Mouse (Mus musculus): ENCODE data around the gene Sbno1.

Sbno1 gene

DNA sequence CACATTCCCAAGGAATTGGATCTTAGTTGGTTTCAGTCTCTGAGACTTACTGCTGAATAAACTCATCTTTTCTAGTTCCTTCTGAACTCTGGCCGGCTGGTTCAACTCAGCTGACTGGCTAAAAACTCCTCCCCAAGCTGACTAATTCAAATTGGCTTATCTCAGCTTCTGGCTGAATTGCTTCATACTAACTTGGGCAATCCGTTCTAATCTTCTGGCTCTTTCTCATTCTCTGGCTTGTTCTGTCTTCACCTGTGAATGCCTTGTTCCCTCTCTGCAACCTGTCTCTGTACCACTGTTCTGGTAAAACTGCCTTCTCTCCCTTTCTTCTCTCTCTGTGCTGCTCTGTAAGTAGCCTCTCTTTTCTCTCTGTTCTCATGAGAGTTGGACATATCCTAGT lies 16.8 kb upstream of the Sbno1 start:
- DNase-seq: no peak

DNA sequence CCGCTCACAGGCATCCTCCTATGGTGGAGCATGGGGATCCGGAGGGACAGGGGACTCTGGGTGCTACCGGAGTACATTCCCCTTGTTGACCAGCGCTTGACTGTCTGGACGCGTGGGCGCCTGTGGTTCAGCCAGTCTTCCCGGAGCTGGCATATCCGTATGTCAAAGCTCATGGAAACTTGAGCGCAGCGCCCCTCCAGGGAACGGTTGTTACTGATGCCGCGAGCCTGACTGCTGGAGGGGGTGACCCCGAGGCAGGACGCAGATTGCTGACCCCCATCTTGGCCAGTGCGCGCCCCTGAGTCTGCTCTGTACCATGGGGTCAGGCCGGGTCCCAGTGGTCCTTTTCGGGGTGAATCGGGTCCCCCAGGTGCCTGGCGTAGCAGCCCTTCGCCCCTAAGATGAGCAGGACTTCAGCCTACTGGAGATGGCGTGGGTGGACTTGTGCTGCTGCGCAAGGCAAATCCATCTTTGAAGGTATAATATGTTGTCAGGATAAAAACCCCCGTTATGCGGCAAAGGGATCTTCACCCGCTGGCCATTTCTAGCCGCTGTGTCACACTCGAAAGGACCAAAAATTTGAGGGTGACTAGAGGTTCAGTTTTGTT lies 14.4 kb upstream of the Sbno1 start:
- DNase-seq: no peak

DNA sequence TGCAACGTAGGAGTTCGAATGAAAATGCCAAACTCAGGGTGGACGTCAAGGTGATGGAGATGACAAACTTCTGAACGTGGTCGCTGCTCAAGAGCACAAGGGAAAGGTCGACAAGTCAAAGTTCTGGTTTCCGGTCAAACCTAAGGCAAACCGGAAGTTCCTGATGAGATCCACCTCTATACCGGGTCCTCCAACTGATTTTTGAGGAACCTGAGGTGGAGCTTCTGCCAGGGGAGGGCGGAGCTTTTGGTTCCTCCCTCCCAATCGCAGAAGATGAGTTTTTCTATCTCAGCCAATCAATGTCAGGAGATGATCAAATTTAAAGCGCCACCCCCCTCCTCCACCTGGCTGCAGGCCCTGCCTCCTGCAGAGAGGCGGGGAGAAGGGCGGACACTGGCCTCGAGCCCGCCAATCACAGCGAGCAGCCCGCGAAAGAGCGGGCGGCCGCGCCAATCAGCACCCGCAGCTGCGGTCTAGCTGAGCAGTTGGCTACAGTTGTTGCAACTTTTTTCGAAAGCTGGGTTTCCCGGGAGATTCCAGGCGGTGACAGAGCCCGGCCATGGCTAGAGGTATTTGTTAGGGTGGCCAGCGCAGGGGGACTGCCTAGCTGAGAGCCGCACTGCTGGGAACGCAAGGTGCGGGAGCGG lies 13.8 kb upstream of the Sbno1 start, which contains the start of gene Kmt5a:
Kmt5a (plus strand) TSS at position 484 of the 647 bp plus-strand sequence.
- peak; percentile 95 for DNase-seq

DNA sequence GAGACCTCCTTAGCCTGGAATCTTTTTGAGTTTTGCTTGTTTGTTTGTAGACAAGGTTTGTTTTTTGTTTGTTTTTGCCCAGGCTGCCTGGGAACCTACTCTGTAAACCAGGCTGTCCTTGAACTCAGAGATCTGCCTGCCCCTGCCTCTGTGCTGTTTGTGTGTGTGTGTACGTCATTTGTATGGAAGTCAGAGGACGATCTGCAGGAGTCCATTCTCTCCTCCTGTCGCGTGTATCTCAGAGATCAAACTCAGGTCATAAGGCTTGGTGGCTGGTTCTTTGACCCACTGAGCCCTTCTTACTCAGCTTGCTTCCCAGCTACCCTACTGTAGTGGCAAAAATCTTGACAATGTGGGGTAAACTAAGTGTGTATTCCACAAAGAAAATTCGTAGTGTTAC lies 12.9 kb upstream of the Sbno1 start:
- DNase-seq: no peak

DNA sequence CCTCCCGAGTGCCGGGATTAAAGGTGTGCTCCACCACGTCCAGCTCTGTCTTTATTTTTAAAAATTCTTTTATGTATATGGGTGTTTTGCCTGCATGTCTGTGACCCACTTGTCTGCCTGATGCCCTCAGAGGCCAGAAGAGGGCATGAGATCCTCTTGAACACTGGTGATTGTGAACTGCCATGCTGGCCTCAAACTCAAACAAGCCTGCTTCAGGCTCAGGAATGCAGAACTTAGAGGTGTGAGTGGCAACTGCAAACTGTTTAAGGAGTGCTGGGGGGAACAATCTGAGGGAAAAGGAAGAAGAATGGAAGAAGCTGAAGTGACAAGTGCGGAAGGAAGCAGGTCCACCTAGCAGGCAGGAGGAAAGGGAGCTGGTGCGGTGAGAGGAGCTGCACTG lies 12.4 kb upstream of the Sbno1 start:
- DNase-seq: no peak

DNA sequence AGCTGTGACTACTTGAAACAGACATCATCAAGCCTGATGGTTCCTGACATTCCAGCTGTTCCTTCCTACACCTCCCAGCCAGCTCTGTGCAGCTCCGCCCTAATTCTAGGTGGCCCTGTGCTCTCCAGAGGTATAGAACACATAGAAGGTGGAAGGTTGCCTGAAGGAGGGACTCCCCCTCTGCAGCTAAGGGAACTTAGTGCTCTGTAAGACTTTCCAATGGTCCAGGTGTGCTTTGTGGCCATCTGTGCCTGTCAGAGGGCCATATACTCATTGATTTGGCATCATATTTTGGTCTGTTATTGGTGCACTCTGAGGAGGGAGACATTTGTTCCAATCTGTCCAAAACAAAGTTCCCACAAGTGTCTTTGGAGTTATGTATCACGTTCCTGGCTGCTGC lies 7.2 kb upstream of the Sbno1 start:
- DNase-seq: no peak

DNA sequence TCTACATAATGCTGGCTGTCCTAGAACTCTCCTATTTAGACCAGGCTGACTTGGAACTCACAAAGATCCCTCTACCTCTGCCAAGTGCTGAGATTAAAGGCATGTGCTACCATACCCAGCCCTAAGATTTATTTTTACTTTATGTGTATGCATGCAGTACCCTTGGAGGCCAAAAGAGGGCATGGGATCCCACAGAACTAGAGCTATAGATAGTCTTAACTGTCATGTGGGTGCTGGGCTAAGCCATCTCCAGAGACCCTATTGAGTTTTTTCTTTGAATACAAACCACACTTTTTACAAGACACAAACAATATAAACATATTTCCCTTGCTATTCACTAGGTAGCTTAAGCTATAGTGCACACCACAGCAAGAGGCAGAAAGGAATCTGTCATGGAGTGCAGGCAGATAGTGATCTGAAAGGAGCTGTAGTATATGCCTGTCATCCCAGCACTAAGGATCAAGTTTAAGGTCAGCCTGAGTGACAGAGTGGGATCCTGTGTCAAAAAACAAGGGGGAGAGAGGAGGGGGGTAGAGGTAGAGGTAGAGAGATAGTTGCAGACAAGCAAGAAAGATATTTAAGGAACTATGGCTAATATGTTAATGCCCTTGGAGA lies 6.7 kb upstream of the Sbno1 start:
- DNase-seq: peak; percentile 55

DNA sequence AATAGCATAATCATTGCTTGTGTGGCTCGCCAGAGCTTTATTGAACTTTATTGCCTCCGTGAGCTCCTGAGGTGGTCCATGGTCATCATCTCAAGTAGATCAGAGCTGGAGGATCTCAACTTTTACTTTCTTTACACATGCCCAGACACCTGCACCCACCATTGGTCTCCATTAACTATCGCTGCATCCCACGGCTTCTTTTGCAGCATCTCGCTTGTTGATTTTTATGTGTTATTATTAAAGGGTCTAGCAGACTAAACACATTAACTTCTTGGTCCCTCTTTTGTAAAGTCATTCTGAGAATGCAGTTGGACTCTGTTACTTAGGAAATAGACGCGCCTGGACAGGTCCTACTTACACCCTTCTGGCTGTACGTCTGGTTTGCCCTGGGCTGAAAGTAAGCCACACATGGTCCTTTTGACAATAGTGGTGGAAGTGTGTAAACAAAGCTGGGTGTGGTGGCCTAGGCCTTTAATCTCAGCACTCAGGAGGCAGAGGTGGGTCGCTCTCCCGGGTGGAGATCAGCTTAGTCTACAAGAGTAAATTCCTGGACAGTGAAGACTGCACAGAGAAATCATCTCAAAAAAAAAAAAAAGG lies 772 bp upstream of the Sbno1 start:
- no peak for DNase-seq

DNA sequence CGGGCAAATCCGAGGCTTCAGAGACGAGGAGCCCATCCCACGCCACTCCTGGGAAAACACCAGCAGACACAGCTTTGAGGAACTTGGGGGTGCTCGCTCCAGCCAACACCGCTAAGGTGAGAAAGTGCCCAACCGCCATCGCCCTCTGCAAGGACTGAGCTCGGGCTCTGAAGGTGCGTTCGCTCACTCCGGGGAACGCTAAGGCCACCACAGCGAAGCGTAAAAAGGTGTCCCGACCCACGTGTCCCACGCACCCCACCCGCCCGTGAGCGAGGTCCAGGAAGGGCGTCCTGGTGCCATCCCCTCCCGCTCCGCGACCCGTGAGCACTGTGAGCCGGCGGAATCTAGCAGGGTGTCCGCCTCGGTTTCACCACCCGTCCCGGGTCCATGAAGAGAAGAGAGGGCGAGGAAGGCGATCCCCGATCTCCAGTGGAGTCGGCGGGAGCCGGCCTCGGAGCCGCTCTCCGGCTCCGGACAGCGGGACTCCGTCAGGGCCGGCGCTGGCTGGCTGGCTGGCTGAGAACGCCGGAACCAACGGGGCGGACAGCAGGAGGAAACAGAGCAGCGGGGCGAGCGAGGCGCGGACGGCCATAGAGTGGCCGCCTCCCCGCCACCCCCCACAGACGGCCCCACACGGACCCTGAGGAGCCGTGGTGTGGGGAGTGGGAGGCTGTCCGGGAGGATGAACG lies 934 bp downstream of the Sbno1 start:
- DNase-seq: peak; percentile 15

DNA sequence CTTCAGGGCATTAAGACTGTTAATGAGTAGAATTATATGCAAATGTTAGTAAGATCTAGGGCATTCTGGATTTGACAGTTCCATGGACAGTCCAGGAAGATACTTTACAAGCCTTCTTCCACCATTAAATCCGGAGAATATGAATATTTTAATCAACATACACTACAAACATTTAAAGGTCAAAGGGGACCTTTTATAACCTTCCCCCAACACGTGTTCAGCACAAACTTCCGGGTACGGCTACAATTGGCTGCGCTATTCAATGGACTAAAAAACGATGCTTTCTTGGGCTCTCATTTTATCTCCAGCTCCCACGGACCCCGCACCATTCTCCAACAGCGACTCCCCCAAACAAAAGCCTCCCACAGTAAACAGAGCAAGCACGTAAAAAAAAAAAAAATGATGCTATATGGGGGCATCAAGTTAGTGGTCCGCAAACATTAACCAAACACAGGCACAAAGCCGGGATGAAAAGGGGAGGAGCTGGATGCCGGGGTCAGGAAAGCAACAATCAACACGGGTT lies 1.5 kb downstream of the Sbno1 start:
- no peak for DNase-seq

DNA sequence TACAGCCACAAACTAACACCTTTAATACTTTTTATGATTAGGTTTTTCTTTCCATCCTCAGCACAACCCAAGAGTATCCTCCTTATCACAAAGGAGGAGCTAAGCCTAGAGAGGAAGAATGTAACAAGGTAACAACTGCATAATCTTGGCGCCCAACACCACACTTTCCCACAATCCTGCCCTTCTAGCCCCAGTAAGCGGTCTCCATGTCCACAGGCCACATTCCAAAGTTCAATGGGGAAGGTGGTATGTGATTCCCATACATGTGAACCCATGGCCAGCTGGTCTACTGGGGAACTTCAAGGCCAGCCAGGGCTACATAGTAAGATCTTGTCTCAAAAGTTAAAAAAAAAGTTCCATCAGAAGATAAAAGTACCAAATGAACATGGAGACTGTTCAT lies 4.0 kb downstream of the Sbno1 start:
- no peak for DNase-seq

DNA sequence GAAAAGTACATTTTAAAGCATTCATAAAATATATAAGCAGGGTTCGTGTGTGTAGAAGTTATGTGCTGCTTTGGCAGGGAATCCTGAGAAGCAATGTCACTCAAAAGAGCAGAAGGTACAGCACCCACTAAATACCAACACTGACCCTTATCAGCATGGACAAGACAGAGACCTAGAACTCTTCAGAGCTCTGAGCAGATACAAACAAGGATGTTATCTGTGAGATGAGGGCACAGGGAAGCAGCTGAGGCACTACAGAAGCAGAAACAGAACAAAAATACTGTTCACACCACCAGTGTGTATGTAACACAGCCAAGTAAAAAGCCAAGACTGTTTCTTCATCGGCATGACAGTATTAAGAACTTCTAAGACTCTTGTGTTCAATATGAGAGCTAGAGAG lies 6.9 kb downstream of the Sbno1 start:
- no peak for DNase-seq

DNA sequence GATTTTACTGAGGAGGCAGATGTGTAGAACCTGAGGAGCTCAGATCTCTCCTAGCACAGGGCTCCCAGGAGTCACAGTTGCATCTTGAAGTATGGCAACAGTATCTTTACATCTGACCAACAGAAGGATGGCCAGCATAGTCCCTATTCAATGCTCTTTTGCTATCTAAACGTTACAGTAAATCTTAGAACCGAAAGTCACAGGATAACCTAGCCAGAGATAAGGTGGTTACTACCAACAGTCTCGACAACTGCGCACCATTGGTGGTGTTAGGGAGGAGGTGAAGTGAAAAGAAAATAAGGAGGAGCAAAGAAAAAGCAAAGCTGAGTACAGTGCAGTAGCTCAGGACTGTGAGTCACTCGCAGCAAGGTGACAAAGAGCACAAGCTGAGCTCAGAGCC lies 13.6 kb downstream of the Sbno1 start:
- DNase-seq: no peak

DNA sequence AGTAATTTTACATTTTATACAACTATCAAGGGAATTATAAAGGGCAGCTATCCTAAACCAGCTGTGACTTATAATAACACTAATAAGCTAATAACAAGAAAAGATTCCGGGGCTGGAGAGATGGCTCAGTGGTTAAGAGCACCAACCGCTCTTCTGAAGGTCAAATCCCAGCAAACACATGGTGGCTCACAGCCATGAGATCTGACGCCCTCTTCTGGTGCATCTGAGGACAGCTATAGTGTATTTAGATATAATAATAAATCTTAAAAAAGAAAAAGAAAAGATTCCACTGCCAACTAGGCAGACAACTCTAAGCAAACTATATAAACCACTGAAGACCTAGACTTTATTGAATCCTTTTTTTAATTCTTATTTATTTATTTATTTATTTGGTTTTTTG lies 15.0 kb downstream of the Sbno1 start:
- no peak for DNase-seq

DNA sequence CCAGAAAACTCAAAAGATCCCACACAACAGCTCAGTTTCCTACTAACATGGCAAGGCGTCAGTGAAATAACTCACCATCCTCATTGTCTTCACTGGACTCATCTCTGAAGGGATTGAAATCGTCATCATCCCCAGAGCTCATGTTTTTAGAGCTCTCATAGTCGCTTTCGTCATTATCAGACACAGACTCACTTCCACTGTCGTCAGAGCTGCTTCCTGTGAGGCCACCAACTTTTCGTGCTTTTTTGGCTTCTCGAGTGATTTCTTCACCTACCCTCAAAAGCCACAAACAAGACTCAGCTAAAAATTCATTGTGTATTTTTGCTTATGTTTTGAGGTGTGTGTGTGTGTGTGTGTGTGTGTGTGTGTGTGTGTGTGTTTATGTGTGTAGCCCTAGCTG lies 32.1 kb downstream of the Sbno1 start:
- DNase-seq: no peak

DNA sequence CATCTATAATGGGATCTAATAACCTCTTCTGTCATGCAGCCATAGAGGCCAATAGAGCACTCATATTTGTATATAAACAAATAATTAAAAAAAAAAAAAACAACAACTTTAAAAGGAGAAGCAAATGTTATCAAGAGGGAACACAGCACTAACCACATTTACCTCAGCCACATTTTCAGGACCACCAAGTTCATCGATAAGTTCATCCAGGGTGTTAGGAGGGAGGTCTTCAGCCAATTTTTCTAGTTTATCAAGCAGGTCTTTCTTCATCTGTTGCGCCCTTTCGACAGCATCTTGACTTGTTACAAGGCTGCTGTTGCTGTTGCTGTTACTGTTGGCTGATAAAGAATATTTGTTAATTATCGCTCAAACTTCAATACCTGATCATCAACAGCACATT lies 33.4 kb downstream of the Sbno1 start:
- no peak for DNase-seq

DNA sequence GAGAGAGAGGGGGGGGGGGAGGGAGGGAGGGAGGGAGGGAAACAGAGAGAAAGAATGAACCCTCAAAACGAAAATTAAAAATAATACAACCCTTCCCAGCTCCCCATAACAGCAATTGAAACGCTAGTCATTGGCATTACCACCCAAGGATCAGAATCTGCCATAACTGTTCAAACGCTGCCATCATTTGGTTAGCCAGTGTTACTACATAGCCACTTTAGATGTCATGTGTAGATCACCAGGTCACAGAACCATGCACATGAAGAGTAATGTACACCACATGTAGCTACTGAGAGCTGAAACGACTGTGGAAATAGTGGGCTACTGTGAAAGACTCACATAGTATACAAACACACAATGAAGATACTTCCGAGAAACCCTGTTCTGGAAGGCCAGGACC lies 37.9 kb downstream of the Sbno1 start:
- DNase-seq: no peak

DNA sequence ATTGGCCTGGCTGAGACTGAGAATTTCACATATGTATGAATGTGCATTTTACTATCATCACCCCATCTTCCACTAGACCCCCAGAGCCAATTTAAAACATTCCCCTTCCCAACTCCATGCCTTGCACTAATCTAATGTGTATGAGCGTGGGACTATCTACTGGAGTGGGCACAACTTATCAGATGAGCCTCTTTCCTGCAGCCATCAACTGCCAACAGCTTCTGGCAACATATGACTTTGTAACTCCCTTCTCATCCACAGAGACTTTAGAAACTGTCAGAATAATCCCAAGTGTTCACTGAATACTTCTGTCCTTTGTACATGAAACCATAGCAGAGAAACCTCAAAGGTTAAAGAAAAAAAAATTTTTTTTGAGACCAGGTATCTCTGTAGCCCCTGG lies 45.7 kb downstream of the Sbno1 start:
- no peak for DNase-seq

DNA sequence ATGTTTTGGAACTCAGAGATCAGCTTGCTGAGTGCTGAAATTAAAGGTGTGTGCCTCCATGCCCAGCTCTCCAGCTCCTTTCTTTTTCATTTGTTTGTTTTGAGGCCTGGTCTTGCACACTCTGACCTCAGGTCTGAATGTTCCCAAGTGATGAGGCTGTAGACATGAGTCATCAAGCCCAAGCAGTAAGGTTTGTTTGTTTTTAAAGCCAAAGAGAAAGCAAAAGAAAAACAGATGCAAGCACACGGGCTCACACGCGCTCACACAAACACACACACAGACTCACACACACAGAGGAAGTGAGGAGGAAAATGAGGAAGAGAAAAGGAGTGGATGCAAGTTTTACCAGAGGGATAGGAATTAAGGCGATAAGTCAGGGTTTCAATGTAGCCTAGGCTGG lies 48.7 kb downstream of the Sbno1 start:
- no peak for DNase-seq

DNA sequence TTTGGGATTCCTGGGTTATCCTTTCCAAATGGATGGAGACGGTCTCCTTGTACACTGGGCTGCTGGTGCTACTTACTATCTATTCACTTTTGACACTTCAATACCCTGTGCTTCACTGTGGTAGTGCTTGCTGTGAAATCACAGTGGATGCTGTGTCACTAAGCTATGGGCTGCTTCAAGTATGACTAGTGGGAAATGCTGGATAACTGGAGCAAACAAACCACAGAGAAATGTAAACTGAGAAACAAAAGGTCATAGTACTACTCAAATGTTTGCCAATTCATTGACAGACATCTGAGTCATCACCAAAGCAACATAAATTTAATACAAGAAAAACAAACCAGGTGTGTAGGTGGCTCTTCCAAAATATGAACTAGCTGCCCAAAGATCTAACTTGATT lies 49.4 kb downstream of the Sbno1 start:
- no peak for DNase-seq

DNA sequence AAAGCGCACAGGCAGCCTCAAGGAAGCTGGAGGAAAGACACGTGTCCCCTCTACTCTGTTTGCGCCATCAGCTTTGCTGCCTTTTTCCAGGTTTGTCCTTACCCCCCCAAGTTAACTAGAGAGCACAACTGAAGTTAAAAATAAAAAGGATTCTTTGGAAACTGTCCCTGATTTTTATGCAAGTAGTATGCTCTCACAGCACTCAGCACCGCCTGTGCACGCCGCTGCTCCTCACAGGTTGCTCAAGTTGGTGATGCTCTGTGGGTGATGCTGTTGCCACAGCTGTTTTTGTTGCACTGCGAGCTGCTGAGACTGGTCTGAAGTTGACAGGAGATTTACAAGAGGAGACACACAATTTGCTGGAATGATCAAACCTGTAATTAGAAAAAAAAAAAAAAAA lies 51.5 kb downstream of the Sbno1 start:
- DNase-seq: no peak

DNA sequence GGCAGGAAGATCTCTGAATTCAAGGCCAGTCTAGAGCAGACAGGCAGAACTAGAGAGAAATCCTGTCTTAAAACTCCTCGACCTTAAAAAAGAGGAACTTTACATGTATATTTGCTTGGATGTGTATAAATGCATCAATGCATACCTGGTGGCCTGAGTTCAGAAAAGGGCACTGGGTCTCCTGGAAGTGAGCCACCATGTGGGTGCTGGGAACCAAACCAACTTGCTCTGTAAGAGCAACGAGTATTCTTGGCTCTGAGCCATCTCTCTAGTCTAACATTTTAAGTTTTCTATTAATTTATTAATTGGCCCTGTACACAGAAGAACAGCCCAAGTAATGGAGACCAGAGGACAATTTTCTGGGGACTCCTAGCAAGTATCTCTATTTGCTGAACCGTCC lies 59.1 kb downstream of the Sbno1 start:
- DNase-seq: no peak

DNA sequence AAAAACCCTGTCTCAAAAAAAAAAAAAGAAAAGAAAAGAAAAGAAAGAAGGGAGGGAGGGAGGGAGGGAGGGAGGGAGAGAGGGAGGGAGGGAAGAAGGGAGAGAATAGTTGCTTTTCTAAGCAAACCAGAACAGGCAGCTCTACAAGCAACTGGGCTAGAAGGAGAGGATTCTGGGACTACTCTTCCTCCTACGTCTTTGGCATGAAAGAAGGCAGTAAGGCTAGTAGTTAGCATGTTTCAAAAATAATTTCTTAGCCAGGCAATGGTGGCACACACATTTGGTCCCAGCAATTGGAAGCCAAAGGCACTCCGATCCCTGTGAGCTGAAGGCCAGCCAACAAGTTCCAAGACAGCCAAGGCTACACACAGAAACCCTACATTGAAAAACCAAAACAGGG lies 60.0 kb downstream of the Sbno1 start:
- no peak for DNase-seq

Measured in right cerebral cortex, postnatal 25 days (tissue).